Mouse (Mus musculus) lung, postnatal 0 days (tissue): Measurements from ENCODE around the gene Dpp3. TPM values are rescaled to one million over a fixed set of nuclear protein-coding genes. Genes with fewer than 3 reads are reported as not detected.

Source experiments
- ATAC-seq: fragments of 200-750 bp; cut with Nextera tagmentation; 2 replicates; pipeline ENCODE4 v1.8.0; 2017; ENCODE audit warnings: moderate library complexity
- DNase-seq: peaks from one replicate; pipeline ENCODE4 v3.0.0-alpha.2; 2016; ENCODE audit warnings: low spot score
- H3K27ac ChIP-seq: fragments of 300-500 bp; sonication (generic); 2 replicates; pipeline ENCODE4 v1.5.1; 2014; ENCODE audit warnings: antibody characterized with exemption, mild to moderate bottlenecking, low read length, mixed read lengths
- H3K27me3 ChIP-seq: fragments of 300-500 bp; sonication (generic); replicated peaks from 2 replicates; pipeline ENCODE4 v1.6.1; 2014; ENCODE audit warnings: low read length, mixed read lengths; ENCODE audit not compliant: insufficient read depth
- H3K36me3 ChIP-seq: fragments of 300-500 bp; sonication (generic); 2 replicates; pipeline ENCODE4 v1.6.1; 2014; ENCODE audit warnings: low read length, mixed read lengths; ENCODE audit not compliant: insufficient read depth
- H3K4me1 ChIP-seq: fragments of 300-500 bp; sonication (generic); 2 replicates; pipeline ENCODE4 v1.6.1; 2014; ENCODE audit warnings: antibody characterized with exemption, low read depth, low read length, mixed read lengths; ENCODE audit not compliant: insufficient read depth
- H3K4me2 ChIP-seq: fragments of 300-500 bp; sonication (generic); replicated peaks from 2 replicates; pipeline ENCODE4 v1.6.1; 2014; ENCODE audit warnings: low read depth, mild to moderate bottlenecking, low read length, moderate library complexity, mixed read lengths
- H3K4me3 ChIP-seq: fragments of 300-500 bp; sonication (generic); 2 replicates; pipeline ENCODE4 v1.5.1; 2014; ENCODE audit warnings: low read depth, low read length
- H3K9ac ChIP-seq: fragments of 300-500 bp; sonication (generic); replicated peaks from 2 replicates; pipeline ENCODE4 v1.6.1; 2014; ENCODE audit warnings: low read depth, mild to moderate bottlenecking
- H3K9me3 ChIP-seq: fragments of 300-500 bp; sonication (generic); 2 replicates; pipeline ENCODE4 v1.6.1; 2016; ENCODE audit warnings: low read length, mixed read lengths
- CTCF ChIP-seq: IDR thresholded peaks from 2 replicates; pipeline ENCODE4 v1.5.1; 2016; ENCODE audit warnings: antibody characterized with exemption, mild to moderate bottlenecking
- EP300 ChIP-seq: IDR thresholded peaks from 2 replicates; pipeline ENCODE4 v1.6.1; 2016; ENCODE audit warnings: antibody characterized with exemption, mild to moderate bottlenecking, control low read depth
- WGBS: fragments of 180-500 bp; shearing (Covaris S2); extraction: QIAGEN DNeasy Blood & Tissue Kit; methylation state at CpG from one replicate; pipeline ENCODE4 v1.1.7; 2014; 5-methylcytosine and 5-hydroxymethylcytosine counted together
- polyA plus RNA-seq: library from polyadenylated mRNA; unstranded; fragments of >200 nt; fragmentation: Nextera tagmentation; extraction: Ambion mirVana; gene quantifications from 2 replicates; pipeline ENCODE4 v1.2.1, GENCODE M21; 2015

Dpp3 gene
- polyA plus RNA-seq, 1 experiment from 2014 or later: 47.7 TPM

- Histone ChIP-seq H3K4me1 (no peaks in the 10 kb centered on the region), H3K9ac (no peak overlapping the region), H3K4me2 (no peak overlapping the region), H3K27ac (no peak overlapping the region), H3K36me3 (no peaks in the 10 kb centered on the region), H3K27me3 (no peaks in the 10 kb centered on the region), H3K4me3 (no peak overlapping the region), H3K9me3 (no peaks in the 10 kb centered on the region)
- TF ChIP-seq EP300 (no peak), CTCF (no peak)
- ATAC-seq (no peak), DNase-seq (no peak)
- WGBS: 66% methylated on average over 6 of the region's 6 CpGs
Measured at GRCm38 (mm10) chr19:4863048-4863447, 65.0 kb downstream of the Dpp3 start.

GRCm38 (mm10) chr19:4859081-4859480 is 69.0 kb downstream of the Dpp3 start:
- H3K27ac ChIP-seq: no peak overlapping the region
- DNase-seq (no peak), ATAC-seq (no peak)
- H3K36me3 ChIP-seq: no peaks in the 10 kb centered on the region
- no peak overlapping the region for H3K4me3 ChIP-seq
- no peaks in the 10 kb centered on the region for H3K27me3 ChIP-seq
- no peak for TF ChIP-seq EP300
- no peak for TF ChIP-seq CTCF
- H3K4me1 ChIP-seq: 0 out of 2 replicates have a peak, but pooled peaks cover 4% of the 10 kb centered on the region
- no peaks in the 10 kb centered on the region for H3K9me3 ChIP-seq
- no peak overlapping the region for H3K9ac ChIP-seq
- WGBS: 56% methylated on average over 6 of the region's 6 CpGs
- no peak overlapping the region for H3K4me2 ChIP-seq

Other genes starting within 250 kb of the Dpp3 start
- gene Gm960, start 229.6 kb downstream of the Dpp3 start, polyA plus RNA-seq: 0.71 and 1.4 TPM in 2 replicates
- 0.50 and 0.51 TPM in 2 replicates for gene Sptbn2, start 217.1 kb downstream of the Dpp3 start, polyA plus RNA-seq
- gene Rbm4b, start 171.8 kb downstream of the Dpp3 start, polyA plus RNA-seq: 23.4 and 26.8 TPM in 2 replicates
- 28.6 and 29.4 TPM in 2 replicates for gene Rbm4, start 134.4 kb downstream of the Dpp3 start, polyA plus RNA-seq
- gene Gm21992, start 116.7 kb downstream of the Dpp3 start, polyA plus RNA-seq: 13.9 and 19.7 TPM in 2 replicates
- 24.3 and 25.1 TPM in 2 replicates for gene Rbm14, start 116.7 kb downstream of the Dpp3 start, polyA plus RNA-seq
- gene Ccs, start 89.0 kb downstream of the Dpp3 start, polyA plus RNA-seq: 53.0 and 54.5 TPM in 2 replicates
- gene Ccdc87, start 88.9 kb downstream of the Dpp3 start, polyA plus RNA-seq: 0.51 and 0.62 TPM in 2 replicates
- 34.2 and 35.2 TPM in 2 replicates for gene Ctsf, start 73.2 kb downstream of the Dpp3 start, polyA plus RNA-seq
- gene Actn3, start 50.4 kb downstream of the Dpp3 start, polyA plus RNA-seq: 0.27 and 0.40 TPM in 2 replicates
- gene Zdhhc24, start 49.6 kb downstream of the Dpp3 start, polyA plus RNA-seq: 8.1 and 9.1 TPM in 2 replicates
- gene Bbs1, start 21.7 kb downstream of the Dpp3 start, polyA plus RNA-seq: 1.6 and 1.9 TPM in 2 replicates
- gene Peli3, start 14.8 kb upstream of the Dpp3 start, polyA plus RNA-seq: 0.85 and 1.8 TPM in 2 replicates
- 52.1 and 55.1 TPM in 2 replicates for gene Mrpl11, start 33.9 kb upstream of the Dpp3 start, polyA plus RNA-seq
- gene Npas4, start 62.0 kb upstream of the Dpp3 start, polyA plus RNA-seq: 0.04 TPM in 1 of 2 replicates, not detected in the other
- gene Slc29a2, start 95.6 kb upstream of the Dpp3 start, polyA plus RNA-seq: 0.88 TPM in 2 replicates
- gene B4gat1, start 110.5 kb upstream of the Dpp3 start, polyA plus RNA-seq: 33.8 and 36.3 TPM in 2 replicates
- 1.1 and 1.6 TPM in 2 replicates for gene AC124502.3, start 110.6 kb upstream of the Dpp3 start, polyA plus RNA-seq
- 40.8 and 47.6 TPM in 2 replicates for gene Brms1, start 113.1 kb upstream of the Dpp3 start, polyA plus RNA-seq
- gene Rin1, start 122.2 kb upstream of the Dpp3 start, polyA plus RNA-seq: 1.7 and 1.9 TPM in 2 replicates
- 23.1 and 25.1 TPM in 2 replicates for gene Cd248, start 139.8 kb upstream of the Dpp3 start, polyA plus RNA-seq
- 4.1 and 4.5 TPM in 2 replicates for gene Tmem151a, start 157.2 kb upstream of the Dpp3 start, polyA plus RNA-seq
- gene Yif1a, start 160.3 kb upstream of the Dpp3 start, polyA plus RNA-seq: 93.3 and 105 TPM in 2 replicates
- gene Cnih2, start 170.2 kb upstream of the Dpp3 start, polyA plus RNA-seq: 0.70 and 0.89 TPM in 2 replicates
- gene Rab1b, start 178.8 kb upstream of the Dpp3 start, polyA plus RNA-seq: 228 and 240 TPM in 2 replicates
- gene Klc2, start 190.3 kb upstream of the Dpp3 start, polyA plus RNA-seq: 10.1 and 10.8 TPM in 2 replicates